Mouse (Mus musculus) layer of hippocampus, adult 18-20 months (tissue): ENCODE results near the gene Spsb1. TPM values are rescaled to one million over a fixed set of nuclear protein-coding genes. Genes with fewer than 3 reads are reported as not detected.

ENCODE experiments used
- DNase-seq, 2 experiments: peaks; one replicate each; pipeline ENCODE4 v3.0.0; 2022; ENCODE audit warnings: low spot score in 2 of 2
- total RNA-seq, 2 experiments: library from RNA; stranded (reverse); gene quantifications; 2 replicates each; pipeline ENCODE4 v1.2.3; 2021

Gene Spsb1
- total RNA-seq, 2 experiments from 2014 or later: 27.2 to 36.3 TPM

GRCm38 (mm10) chr4:149953621-149954481, 992 bp downstream of the Spsb1 start:
- peak; percentile 34 to 72 for DNase-seq

GRCm38 (mm10) chr4:149952201-149952600, 2.6 kb downstream of the Spsb1 start:
- DNase-seq: no peak

GRCm38 (mm10) chr4:149951201-149951600, 3.6 kb downstream of the Spsb1 start:
- DNase-seq: no peak

- no peak for DNase-seq
Measured at GRCm38 (mm10) chr4:149949691-149950090, 5.2 kb downstream of the Spsb1 start.

GRCm38 (mm10) chr4:149948119-149948518, 6.7 kb downstream of the Spsb1 start:
- DNase-seq: no peak

GRCm38 (mm10) chr4:149947396-149947795, 7.4 kb downstream of the Spsb1 start:
- DNase-seq: no peak

GRCm38 (mm10) chr4:149945194-149945593, 9.6 kb downstream of the Spsb1 start:
- no peak for DNase-seq

GRCm38 (mm10) chr4:149944214-149944613, 10.6 kb downstream of the Spsb1 start:
- no peak for DNase-seq

GRCm38 (mm10) chr4:149942831-149943741, 11.8 kb downstream of the Spsb1 start:
- DNase-seq: no peak

- DNase-seq: no peak
Measured at GRCm38 (mm10) chr4:149941067-149941755, 13.6 kb downstream of the Spsb1 start.

GRCm38 (mm10) chr4:149938701-149939100, 16.1 kb downstream of the Spsb1 start:
- no peak for DNase-seq

- no peak for DNase-seq
Measured at GRCm38 (mm10) chr4:149936921-149937320, 17.9 kb downstream of the Spsb1 start.

- DNase-seq: no peak
Measured at GRCm38 (mm10) chr4:149935470-149935869, 19.4 kb downstream of the Spsb1 start.

- DNase-seq: no peak
Measured at GRCm38 (mm10) chr4:149933519-149934245, 21.2 kb downstream of the Spsb1 start.

GRCm38 (mm10) chr4:149933025-149933424, 21.8 kb downstream of the Spsb1 start:
- DNase-seq: no peak

- DNase-seq: no peak
Measured at GRCm38 (mm10) chr4:149932108-149932815, 22.6 kb downstream of the Spsb1 start.

- DNase-seq: no peak
Measured at GRCm38 (mm10) chr4:149930755-149931154, 24.1 kb downstream of the Spsb1 start.

GRCm38 (mm10) chr4:149923014-149923413, 31.8 kb downstream of the Spsb1 start:
- DNase-seq: no peak

GRCm38 (mm10) chr4:149922121-149922718, 32.6 kb downstream of the Spsb1 start:
- peak in 1 of 2 experiments; percentile 44 for DNase-seq

- DNase-seq: peak in 1 of 2 experiments; percentile 37
Measured at GRCm38 (mm10) chr4:149920886-149921285, 34.0 kb downstream of the Spsb1 start.
